Mouse (Mus musculus) B cell, adult 2 months (primary cell): Measurements from ENCODE around the gene Ctnna3.
"Not testable (repeated sequence)": the region's sequence is repeated elsewhere in the genome, so short reads cannot be mapped to it uniquely, and the experiment has no call there.

Source experiments
- DNase-seq, 2 experiments: peaks; one replicate each; pipeline ENCODE4 v3.0.0; 2022

The Ctnna3 gene

DNA sequence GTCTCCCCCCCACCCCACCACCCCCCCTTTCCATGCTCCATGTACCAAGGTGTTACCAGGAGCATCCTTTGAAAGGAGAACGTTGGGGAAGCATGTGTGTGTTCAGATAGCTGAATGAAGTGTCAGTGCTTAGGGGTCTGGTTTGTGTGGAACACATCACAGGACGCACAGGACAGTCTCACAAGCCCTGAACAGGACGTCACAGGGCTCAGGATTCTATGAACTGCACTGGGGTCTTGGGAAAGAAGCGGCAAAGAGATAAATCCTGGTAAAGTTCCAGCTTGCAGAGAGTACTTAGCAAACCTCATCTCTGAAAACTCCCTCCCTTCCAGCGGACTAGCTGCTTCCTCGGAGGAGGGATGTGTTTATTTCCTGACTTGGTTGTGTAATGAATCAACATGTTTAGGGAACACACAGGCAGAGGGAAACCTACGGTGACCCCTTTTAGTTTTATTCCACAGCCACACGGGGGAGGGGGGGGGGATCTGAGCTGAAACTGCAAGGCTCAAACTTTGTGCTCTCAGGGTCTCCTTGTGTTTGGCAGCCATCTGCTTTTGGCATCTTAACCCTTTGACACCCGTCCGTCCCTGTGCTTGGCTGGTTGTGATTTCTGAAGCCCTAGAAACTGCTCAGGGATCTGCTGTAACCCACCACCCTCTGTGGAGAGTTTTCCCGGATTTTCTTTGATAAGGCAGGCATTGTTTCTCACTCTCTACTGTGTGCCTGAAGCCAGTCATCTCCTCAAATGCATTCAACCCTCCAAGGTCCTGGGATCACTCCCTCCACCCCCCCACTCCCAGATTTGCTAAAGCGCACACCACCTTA is 656.9 kb downstream of the Ctnna3 start:
- DNase-seq: no peak

DNA sequence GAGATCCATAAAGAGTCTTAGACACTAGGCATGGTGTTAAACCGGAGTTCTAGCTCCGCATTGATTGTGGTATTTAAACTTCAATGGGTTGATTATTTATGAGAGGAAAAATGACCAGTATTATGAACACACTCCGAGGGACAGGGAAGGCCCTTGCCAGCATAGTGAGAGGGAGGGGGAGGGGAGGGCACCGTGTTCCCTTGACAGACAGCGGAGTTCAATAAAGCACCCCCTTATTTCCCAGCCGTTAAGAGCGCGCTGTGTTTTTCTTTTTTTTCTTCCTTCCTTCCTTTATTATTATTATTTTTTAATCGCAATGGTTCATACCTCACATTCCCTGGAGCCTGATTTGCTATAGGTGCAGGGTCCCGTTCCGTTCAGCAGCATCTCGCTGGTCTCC is 657.6 kb downstream of the Ctnna3 start:
- DNase-seq: no peak

DNA sequence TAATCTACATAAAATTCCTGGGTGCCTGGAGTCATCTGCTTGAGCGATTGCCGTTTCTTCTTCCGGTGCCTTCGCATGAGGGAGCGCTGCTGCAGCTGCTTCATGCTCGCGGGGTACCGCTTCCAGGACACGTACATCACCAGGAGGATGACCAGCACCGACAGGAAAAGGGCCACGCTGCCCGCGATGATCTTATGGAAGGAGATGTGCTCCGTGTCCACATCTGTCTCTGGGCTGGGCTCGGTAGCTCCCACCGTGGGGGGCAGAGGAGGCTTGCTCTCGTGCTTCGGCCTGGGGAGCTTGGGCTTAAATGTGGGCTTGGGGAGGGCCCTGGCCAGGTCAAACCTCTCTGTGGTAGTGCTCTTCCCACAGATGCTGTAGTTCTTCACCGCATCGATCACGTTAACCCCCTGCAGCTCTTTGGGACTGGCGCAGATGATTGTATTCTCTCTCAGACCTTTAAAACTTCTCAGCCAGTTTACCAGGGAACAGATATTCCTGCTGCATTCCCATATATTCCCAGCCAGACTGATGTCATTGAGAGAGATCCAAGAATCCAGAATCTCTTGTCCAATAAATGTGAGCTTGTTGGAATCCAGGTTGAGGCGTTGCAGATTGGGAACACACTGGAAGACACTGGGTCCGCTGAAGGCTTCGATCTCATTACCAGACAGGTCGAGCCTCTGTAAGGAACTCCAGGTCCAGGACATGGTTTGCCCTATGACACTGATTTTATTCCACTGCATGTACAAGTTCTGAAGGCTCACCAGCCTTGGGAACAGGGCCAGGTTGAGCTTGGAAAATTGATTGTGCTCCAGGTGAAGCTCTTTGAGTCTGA is 658.3 kb downstream of the Ctnna3 start:
- no peak for DNase-seq

DNA sequence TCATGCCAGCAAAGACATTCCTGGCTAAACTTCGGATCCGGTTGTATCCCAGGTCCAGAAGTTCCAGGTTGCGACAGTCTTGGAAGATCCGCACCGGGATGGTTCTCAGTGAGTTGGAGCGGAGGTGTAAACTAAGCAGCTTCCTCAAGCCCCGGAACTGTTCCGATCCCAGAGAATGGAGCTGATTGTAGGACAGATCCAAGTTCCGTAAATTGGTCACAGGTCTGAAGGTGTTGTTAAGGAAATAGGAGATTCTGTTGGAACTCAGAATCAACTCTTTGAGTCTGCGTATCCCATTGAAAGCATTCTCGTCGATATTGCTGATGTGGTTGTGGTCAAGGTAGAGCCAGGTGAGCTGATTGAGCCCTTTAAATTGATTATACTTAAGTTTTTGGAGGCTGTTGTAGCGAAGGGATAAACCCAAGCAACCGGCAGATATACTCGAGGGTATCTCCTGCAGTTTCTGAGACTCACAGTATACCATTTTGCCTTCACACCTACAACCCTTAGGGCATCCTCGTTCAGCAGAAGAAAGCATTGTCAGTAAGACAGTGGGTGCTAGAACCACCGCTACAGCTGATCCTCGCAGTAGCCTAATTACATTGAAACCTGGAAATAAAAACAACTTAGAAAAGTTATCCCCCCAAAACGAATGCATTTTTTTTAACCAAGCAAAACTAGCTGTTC is 659.0 kb downstream of the Ctnna3 start:
- no peak for DNase-seq

DNA sequence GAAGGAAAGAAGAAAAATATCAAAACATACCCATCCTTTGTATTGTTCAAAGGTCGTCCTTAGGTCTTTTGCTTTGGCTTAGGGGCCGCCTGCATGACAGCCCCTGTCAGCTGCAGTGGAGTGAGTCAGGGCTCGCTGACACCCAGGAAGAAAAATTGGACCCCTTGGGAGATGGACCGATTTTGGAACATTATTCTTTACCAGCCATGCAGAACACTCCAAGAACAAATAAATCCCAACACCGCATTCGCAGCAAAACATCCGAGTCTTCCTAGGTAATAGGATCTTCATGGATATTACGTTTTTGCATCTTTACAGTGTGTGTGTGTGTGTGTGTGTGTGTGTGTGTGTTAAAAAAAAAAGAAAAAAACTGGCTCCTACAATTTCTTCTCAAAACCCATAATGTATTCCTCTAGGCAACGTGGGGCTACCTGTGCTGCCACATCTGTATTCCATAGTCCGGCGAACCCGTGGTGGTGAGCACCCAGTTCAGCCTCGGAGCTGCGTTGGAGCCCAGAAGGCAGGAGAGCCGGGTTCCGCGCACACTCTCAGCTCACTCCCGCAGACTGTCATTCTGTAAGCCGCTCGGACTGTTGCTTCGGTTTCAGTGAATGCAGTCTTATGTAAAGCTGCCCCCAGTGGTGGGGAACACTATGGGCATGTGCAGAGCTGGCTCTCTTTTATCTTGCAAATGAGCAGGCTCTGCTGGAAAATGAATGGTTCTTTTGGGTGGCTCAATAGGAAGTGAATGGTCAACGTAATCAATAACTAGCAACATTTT is 660.0 kb downstream of the Ctnna3 start, which contains the start of gene Lrrtm3:
TSS of gene Lrrtm3 (minus strand) at position 598 of the 781 bp plus-strand sequence.
- no peak for DNase-seq

DNA sequence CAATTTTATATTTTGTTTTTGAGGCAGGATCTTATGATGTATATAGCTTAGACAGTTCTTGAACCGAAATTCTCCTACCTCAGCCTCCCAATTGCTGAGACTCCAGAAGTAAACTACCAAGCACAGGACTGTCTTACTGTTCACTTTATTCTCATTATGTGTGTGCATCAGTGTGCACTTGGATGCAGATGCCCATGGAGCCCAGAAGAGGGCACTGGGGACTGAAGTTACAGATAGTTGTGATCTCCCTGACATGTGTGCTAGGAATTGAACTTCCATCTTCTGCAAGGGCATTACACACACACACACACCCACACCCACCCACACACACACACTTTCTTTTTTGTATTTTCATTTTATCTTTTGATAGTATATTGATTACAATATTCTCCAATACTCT is 666.6 kb downstream of the Ctnna3 start:
- no peak for DNase-seq

DNA sequence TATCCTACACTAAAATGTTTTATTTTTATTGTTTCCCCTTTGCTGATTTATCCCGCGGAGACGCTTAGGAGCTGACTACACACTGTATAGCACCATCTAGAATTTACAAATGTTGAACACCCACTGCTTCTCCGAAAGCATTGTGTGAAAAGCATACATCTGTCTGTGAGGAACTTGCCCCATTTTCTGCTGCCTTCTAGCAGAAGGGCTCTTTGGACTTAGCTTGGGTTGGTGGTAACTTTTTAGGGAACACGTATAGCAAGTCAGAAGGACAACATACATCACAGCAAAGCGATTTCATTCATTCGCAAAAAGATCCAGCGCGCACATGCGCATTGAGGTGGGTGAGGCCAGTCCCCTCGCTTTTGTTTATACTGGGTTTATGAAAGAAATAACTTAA is 685.3 kb downstream of the Ctnna3 start:
- no peak for DNase-seq

DNA sequence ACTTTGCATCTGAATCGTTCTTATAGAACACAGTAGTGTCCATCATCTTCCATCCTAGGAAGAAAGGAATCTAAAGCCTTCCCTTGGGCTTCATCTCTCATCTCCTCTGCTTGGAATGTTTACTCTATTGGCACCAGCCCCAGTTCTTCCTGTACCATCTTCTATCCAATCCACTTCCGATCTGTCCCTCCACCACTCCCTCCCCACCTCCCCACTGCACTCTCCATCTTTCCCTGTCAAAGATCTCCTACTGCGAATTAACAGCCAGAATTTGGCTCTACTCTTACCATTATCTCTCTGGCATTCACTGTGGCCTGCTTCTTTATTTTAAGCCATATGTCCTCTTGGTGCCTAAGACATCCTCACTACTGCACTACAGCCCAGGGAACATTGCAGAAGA is 688.9 kb downstream of the Ctnna3 start:
- no peak for DNase-seq

DNA sequence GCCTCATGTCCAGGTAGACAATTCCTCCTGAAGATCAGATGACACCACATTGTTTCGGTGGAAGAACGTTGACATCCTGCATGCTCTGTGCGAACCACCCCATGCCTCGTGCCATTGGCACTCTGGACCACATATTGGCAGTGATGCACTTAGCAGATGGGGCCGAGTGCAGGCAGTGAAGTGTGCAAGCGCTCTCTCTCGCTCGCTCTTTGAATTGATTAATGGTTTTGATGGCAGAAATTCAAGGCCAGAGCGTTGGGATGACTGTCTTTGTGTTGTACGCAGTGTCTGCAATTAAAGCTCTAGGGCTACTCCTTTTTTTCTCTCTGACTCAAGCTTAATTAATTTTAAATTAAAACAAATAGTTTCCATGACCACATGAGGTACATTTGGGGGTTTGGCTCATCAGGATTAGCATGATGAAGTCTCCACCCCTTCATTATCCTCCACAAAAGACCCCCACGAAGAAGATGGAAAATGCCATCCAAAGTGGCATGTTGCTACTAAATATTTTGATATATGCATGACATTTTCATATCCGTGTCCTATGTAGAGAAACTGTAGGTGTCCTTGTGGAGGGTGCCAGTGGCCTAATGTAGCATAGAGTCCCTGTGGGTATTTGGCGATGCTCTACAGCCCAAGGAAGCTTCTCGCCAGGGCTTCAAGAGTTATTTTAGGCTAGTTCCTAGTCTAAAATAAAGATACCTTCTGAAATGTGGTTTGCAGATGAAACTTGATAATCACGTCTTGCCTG is 700.7 kb downstream of the Ctnna3 start:
- DNase-seq: no peak

DNA sequence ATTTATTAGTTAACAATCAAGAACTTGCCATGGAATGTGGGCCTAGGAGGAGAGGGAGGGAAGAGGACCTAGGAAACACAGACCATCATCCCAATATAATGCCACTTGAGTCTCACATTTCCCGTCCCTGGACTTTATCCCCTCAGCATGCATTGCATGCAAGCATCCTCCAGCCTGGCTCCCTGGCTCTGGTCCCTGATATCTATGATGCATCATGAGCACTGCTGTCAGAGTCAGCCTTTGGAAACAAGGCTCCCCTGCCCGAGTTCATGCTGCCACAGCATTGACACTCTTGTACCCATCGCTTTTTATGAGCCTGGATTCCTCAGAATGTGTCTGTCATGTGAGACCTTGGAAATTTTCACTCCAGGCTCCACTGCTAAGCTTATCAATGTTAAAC is 703.6 kb downstream of the Ctnna3 start:
- no peak for DNase-seq

DNA sequence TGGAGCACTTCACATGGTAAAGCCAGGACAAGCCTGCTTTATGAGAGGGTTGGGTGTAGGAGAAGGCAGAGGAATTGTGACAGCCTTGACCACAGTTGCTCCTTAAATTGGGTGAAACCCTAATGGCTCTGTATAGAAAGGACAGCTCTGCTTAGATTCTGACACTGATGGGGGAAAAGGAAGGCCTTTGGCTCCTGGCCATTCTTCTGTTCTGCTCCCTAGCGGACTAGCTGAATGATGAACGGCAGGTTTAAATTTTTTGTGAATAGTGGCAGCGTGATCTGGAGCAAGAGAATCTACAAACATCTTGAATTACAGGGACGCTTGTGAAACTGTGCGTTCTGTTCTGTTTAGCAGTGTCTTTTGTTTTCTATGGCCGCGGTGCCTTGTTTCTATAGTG is 705.6 kb downstream of the Ctnna3 start:
- no peak for DNase-seq

DNA sequence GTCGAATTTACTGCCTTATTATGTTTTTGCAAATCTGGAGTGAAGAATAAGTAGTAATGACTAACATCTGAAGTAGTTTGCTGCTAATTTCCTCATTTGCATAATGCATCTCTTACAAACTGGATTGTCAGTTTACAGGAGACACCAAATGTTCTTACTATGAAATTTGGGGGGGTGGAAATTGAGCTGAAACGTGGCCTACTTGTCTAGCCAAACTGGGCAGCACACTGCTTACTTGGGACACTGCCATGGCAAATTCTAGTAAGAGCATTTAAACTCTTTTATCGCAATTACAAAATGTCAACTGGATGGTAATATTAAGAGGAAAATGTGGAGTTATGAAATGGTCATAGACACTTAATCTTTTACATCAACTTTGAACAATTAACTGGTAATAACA is 716.6 kb downstream of the Ctnna3 start:
- no peak for DNase-seq

DNA sequence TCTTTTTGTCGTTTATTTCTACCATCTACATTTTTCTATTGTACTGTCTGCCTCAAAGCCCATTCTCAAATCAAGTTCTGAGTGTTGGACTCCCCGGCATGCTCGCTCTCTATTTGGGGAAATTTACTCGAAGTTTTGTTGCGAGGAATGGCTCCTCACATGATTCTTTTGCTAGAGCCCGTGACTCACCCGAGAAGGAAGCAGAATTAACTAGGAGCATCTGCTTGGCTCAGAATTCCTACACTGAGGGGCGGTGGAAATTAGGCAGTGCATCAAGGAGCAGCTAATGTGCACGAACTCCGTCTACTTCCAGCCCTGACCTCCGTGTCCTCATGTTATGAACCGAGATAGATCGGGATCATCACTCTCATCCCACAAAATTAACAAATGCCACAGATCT is 751.8 kb downstream of the Ctnna3 start:
- DNase-seq: no peak

DNA sequence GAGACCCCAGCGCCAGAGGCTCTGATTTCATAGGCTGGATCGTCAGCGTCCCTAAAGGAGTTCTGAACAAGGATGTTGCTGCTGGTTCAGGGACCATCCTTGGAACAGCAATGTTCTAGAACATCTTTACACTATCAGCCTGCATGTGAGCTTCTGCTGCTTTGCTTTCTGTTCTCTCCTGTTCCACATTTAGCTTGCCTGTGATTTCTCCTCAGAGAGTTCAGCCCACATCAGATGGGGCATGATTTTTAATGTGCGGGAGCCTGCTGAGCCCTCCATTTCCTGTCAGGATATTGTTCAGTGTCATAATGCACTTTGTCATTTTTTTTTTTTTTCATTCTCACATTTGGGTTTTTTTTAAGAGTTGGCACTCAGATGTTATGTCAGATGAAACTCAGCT is 752.8 kb downstream of the Ctnna3 start:
- no peak for DNase-seq

DNA sequence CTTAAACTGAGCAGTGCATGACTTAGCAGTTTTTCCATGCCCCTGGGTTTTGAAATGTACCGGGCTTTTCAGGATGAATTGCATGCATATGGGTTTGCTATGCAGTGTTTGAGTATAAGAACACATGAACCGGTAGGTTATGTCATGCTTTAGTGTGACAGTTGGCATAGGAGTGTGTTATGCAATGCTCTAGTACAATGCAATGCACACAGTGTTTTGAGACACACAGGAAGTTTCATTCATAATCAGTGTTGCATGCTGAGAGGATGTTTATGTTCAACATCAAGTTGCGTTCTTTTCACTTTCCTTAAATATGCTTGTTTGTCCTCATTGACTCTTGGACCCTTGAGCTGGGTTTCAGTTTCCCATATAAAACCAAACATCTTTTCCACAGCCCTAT is 758.1 kb downstream of the Ctnna3 start:
- no peak for DNase-seq

DNA sequence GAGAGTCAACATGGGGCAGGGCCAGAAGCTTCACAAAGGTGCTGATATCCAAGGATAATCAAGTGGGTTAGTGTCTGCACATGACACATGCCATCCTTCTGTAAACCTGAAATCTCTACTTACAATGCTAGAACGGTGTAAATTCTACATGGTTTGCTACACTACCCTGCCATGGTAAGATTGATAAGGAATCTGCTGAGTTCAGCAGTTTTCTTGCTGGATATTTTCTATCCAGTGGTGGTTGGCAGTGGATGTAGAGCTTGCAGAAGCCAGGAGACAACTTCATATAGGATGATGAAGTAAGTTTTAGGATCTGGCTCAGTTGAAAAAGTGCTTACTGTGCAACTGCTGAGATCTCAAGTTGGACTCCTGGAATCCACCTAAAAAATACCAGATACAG is 767.7 kb downstream of the Ctnna3 start:
- no peak for DNase-seq

DNA sequence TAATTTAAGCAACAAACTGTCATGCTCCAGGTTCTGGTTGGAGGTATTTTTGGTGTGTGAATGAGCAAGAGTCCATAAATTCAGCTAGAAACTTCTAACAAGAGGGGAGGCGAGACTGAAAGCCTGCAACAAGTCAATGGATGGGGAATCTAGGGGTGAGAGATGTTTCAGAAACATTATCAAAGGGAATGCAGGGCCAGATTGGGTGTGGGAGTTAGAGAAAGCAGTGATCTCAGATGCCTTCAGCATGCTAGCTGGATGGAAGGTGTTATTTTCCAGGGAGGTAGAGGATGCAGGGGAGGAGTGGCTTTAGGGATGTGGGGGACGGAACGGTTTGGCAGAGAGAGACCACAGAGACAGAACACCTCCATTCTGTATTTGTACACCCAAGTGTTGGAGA is 785.7 kb downstream of the Ctnna3 start:
- no peak for DNase-seq

DNA sequence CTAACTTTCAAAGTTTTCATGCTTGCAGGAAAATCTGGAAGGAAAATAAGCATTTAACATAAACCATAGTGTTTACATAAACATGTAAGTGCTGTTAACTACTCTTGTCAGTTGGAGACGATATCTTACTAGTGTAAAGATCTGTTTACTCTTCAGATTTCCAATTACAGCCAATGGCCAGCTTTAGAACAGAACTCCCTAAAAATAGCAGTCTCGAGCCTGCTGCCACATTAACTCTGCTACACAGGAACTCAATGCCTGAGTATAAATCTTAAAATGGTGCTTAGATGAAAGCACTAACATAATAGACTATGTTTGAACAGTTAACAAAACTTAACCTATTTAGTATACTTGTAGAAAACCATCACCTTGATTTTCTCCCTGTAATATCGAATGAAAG is 793.1 kb downstream of the Ctnna3 start:
- DNase-seq: no peak

DNA sequence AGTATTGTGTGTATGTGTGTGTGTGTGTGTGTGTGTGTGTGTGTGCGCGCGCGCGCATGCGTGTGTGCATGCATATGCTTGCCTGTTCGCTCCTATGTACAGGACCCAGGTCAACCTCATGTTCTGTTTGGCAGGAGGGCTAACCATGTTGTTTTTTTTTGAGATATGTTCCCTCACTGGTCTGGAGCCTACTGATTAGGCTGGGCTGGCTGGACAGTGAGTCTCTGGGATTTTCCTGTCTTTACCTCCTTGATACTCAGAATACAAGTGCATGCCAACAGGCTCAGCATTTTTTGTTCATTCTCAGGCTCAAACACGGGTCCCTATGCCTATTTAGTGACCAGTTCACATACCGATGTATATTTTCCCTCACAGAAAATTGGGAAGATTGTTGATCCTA is 794.1 kb downstream of the Ctnna3 start:
- DNase-seq: no peak

DNA sequence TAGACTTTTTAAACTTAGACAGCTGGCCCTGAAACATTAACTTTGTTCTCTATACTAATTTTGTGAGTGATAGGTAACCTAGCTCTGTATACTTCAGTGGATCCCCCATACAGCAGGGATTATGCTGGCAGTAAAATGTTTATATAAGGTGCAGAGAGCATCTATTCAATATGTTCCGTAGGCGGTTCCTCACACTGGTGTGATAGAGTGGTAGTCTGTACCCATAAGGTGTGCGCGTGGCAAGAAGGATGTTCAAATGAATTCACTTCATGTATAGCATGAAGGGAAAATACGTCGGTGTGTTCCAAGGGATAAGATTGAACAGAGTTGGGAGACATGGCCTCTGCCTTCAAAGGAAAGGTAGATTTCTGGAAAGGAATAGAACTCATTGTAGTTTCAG is 794.5 kb downstream of the Ctnna3 start:
- DNase-seq: no peak

DNA sequence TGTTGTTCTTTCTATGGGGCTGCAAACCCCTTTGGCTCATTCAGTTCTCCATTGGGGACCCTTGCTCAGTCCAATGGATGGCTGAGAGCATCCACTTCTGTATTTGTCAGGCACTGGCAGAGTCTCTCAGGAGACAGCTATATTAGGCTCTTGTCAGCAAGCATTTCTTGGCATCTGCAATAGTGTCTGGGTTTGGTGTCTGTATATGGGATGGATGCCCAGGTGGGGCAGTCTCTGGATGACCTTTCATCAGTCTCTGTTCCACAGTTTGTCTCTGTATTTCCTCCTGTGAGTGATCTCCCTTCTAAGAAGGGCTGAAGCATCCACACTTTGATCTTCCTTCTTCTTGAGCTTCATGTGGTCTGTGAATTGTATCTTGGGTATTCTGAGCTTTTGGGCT is 795.9 kb downstream of the Ctnna3 start:
- DNase-seq: not testable (repeated sequence)

DNA sequence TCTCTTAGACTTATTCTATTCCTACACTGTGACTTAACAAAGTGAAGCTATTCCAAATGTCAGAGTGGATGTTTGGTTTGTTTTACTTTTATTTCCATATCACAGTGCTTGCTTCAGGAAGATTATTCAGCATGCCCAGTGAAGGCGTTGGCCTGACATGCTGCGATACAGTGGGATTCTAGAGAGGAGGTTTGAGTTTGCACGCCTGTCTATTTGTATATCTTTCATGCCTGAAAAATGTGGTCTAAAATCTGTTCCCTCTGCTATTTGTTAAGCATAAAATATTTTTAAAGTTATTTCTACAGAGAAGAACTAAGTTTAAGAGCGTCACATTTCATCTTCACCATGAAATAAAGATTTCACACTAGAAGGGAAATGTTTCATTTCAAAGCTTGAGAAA is 813.5 kb downstream of the Ctnna3 start:
- DNase-seq: no peak
